Mouse (Mus musculus) ES-E14 (cell line): ENCODE data around the gene Hist1h1e.
"Not testable (repeated sequence)": the region's sequence is repeated elsewhere in the genome, so short reads cannot be mapped to it uniquely, and the experiment has no call there.

ENCODE experiments used
- HCFC1 ChIP-seq: IDR thresholded peaks from 2 replicates; pipeline ENCODE4 v1.6.1; 2012; ENCODE audit warnings: low read length, inconsistent platforms, borderline replicate concordance; ENCODE audit not compliant: insufficient read depth
- ZNF384 ChIP-seq: IDR thresholded peaks from 2 replicates; pipeline ENCODE4 v1.6.1; 2012; ENCODE audit warnings: low read depth, low read length, inconsistent platforms

GRCm38 (mm10) chr13:23591886-23592285, 30.5 kb downstream of the Hist1h1e start:
- not testable (repeated sequence) for TF ChIP-seq ZNF384, HCFC1
